Mouse (Mus musculus) gastrocnemius, postnatal 10 days (tissue): Measurements from ENCODE around the gene Kcnmb2. TPM values are rescaled to one million over a fixed set of nuclear protein-coding genes. Genes with fewer than 3 reads are reported as not detected.
A peak's percentile ranks its signal among the peaks of the same experiment; 100 is the strongest.

Source experiments
- DNase-seq: peaks from one replicate; pipeline ENCODE4 v3.0.0; 2021; ENCODE audit warnings: mixed read lengths
- long read RNA-seq, 2 experiments: library from polyadenylated mRNA; stranded (forward); transcript quantifications; one replicate each; pipeline ENCODE4 v2.0.0; 2021
- total RNA-seq, 2 experiments: library from RNA; stranded (reverse); gene quantifications; 2 replicates each; pipeline ENCODE4 v1.2.3; 2021

Kcnmb2 gene
- under 1 TPM; 0.31 to 0.86 TPM for total RNA-seq
- long read RNA-seq, experiment 1, partial matches to known transcripts: 0 of 1 reads
- long read RNA-seq, experiment 1, other reads (novel, unspliced or antisense): 1 of 1 reads
- long read RNA-seq, experiment 2: 0 reads

DNA sequence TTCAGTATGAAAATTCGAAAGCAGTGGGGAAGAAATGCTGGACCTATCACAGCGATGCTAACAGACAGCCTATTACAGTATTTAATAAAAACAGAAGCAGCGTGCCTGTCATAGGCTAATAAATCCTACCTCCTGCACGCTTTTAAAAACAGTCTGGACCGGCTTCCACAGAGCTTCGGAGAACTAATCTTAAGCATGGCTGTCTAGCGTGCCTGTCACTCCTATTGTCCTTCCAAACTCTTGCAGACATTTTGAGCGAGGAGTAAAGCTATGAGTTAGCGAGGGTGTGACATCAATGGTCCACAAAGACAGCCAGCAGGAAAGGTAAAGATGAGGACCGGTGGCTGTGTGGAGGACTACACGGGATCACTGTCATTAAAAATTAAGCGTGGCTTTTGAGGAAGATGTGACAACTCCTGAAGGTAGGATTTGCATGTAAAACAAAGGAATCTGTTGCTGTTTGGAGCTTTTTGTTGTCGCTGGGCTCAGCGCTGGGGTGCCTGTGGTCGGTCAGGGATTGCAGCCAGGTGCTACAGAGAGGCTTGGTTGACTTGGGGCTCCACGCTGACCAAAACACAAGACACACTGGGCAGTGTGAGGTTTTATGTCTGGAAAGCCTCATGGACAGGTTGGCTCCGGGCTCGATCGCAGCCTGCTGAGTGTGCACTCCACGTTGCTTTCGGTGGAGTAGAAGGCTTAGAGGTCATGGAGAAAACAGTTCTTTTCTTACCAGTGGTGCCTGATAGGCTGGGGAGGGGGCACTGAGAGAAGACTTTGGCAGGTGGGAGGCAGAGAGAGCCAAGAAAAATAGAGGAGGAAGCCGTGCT is at the start of gene Kcnmb2:
Kcnmb2 (plus strand) TSS at position 4 of the 827 bp plus-strand sequence.
- no peak for DNase-seq

- no peak for DNase-seq
Measured at GRCm38 (mm10) chr3:31863522-31863921, 38.8 kb upstream of the Kcnmb2 start.

GRCm38 (mm10) chr3:31864070-31864469 is 38.2 kb upstream of the Kcnmb2 start:
- no peak for DNase-seq

GRCm38 (mm10) chr3:31871461-31871860 is 30.8 kb upstream of the Kcnmb2 start:
- no peak for DNase-seq

DNA sequence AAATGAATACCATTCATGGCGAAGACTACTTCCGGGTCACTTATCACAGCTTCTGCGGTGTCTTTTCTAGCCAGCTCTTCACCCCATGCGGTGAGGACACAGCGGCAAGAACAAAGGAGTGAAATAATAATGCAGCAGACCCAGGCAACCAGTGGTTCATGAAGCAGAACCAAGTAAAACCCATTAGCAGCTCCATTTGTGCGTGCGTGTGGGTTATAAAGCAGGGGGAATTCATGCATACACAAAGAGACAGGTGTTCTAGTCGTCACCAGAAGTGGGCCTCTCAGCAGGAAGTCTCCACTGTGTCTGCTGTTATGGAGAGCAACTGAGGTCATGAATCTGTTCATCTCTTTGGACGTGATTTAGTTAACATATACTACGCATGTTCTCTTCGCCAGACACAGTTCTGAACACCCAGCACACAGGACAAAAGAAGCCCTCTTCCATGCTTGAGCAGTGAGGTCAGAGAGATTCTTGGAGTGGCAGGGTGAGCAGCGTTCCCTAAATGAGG is 19.6 kb upstream of the Kcnmb2 start:
- no peak for DNase-seq

- DNase-seq: no peak
Measured at GRCm38 (mm10) chr3:31892653-31893052, 9.7 kb upstream of the Kcnmb2 start.

DNA sequence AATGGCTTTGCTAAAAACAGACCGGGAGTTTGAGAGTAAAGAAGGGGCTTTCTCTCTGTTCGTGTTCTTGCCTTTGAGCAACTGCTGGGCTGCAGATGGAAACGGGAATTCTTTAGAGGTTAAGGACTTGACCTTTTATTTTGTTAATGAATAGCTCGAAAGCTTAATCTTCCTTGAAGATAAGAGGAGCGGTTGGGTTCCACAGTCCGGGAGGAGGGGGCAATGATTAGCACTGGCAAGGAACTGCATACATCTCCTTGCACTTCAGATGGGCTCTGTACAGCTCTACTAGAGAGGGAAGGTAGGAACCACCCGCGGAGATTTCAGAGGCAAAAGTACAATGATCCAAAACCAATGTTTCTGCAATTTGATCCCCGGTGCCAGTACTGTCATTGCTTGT is 1.2 kb downstream of the Kcnmb2 start:
- no peak for DNase-seq

GRCm38 (mm10) chr3:31904156-31904555 is 1.8 kb downstream of the Kcnmb2 start:
- DNase-seq: no peak

DNA sequence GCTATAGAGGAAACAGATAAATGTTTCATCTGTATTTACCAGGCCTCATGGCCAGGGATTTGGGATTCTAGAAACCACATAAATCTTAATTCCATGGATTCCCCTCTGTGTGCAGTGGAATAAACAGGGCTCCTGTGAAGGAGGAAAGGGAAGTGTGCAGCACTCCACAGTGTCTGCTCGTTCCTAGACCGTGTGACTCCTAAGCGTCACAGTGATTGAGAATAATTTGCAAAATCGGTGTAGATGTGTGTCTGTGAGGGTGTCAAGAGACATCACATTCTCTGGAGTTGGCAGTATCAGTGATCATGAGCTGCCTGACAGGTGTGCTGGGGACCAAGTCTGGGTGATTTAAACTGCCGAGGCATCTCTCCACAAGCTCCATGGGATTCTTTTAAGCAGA is 8.9 kb downstream of the Kcnmb2 start:
- DNase-seq: no peak

GRCm38 (mm10) chr3:31911690-31912089 is 9.4 kb downstream of the Kcnmb2 start:
- DNase-seq: no peak

DNA sequence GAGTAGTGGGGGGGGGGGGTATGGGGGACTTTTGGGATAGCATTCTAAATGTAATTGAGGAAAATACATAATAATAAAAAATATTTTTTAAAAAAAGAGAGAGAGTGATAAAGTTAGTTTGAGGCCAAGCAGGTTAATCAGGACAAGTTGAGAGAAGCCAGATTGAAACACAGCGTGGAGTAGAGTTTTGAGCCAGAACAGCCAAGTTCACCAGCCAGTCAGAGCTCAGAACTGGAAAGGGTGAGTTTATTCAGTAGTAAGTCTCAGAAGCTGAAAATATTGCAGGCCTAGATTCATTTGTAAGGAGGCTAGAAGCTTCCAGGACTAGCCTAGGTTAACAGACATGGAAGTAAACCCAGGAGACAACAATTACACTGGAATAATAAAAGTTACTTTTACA is 26.2 kb downstream of the Kcnmb2 start:
- DNase-seq: no peak

DNA sequence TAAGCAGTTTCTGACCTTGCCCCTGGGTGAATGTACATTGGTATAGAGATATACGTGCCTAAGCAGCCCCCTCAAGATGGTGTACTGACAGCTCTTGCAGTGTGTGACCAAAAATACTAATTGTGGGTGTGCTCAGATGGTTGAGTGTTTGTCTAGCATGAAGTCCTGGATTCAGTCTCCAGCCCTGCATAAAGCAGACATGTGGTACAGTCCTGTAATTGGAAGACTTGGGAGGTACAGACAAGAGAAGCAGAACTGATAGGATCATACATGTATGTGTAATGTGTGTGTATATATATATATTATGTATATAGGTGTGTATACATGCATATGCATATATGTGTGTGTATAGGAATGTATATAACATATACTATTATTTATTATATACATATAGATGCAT is 32.4 kb downstream of the Kcnmb2 start:
- DNase-seq: no peak

DNA sequence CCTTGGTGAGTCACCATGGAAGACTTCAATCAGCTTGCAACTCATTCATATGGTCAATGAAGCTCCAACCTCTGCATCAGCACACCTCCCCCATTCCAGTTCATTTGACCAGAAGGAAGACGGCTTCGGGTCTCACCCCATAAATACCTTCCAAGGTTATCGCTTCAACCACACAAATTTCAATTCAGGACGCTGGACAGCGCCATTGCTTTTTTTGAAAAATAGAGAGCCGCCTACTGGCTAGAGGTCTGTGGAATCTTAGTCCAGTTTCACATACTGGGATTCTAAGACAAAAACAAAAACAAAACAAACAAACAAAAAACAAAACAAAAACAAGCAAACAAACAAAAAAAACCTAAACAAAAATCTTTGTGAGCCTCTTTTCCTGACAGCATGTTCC is 39.2 kb downstream of the Kcnmb2 start:
- DNase-seq: peak; percentile 19

DNA sequence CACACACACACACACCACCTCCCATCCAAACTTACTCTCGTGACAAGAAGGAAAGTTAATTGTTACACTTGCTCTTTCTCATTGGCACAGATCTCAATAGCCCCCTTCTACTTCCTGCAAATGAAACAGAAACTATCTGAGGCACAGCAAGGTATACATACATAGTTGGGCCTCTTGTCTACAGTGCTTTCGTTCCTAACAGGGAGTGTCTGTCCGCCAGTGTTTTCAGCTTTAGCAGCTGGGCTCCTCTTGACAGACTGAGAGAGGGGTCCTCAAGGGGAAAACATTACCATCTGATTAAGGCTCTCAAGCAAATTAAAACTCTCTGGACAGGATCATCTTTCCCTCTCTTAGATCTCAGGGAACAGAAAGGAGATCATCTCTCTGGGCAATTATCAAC is 51.9 kb downstream of the Kcnmb2 start:
- no peak for DNase-seq

DNA sequence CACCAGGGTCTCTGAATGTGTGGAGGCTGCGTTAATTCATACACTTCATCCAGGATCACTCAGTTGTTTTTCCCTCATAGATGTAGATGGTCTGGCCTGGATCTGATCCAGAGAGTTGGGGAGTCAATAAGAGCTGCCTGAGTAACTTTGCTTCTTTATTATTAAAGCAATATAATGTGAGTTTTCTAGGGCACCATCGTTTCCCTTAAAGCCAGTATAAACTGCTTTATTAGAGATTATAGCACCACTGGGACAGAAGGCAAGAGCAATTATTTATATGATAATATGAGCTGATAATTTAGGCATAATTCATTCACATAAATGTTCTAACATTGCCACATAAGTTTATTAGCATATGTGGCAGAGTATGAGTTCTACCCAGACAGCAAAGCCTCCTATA is 52.7 kb downstream of the Kcnmb2 start:
- no peak for DNase-seq

GRCm38 (mm10) chr3:31959821-31960220 is 57.5 kb downstream of the Kcnmb2 start:
- DNase-seq: no peak

DNA sequence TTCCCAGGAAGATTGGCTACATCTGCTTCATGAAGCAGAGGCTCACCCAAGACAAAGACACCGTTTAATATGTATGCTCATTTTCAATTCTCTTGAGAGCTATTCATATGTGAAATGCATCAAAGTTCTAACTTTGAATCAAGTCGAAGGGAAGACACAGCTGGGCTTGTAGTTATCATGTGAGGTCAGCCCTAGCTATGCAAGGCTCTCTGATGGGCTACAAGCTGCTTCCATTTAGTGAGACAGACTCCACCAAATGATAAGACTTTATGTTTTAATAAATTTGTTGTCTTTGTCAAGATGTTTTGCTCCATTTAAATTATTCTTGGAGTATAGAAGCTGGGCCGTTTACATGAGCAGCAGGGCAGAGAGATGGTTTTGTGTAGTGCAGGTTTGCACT is 58.9 kb downstream of the Kcnmb2 start:
- no peak for DNase-seq

GRCm38 (mm10) chr3:31963076-31963475 is 60.8 kb downstream of the Kcnmb2 start:
- no peak for DNase-seq

GRCm38 (mm10) chr3:31979661-31980060 is 77.4 kb downstream of the Kcnmb2 start:
- DNase-seq: no peak

GRCm38 (mm10) chr3:31982444-31982843 is 80.1 kb downstream of the Kcnmb2 start:
- no peak for DNase-seq

DNA sequence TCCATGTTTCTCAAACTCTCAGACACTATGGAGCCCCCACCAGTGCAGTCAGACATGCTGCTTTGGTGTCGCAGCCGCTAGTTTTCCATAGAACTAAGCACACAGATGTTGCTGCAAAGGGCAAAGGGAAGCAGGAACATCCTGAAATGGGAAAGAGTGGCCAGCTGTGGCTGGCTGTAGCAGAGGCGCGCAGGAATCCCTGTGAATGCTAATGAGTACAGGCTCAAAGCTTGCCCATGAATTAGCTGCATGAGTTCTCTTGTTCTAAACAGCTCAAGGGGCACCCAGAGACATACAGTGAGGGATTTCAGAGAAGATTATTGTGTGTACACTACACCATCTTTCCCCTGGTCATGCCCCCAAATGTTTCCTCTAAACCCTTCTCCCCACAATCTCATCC is 82.8 kb downstream of the Kcnmb2 start:
- DNase-seq: no peak

DNA sequence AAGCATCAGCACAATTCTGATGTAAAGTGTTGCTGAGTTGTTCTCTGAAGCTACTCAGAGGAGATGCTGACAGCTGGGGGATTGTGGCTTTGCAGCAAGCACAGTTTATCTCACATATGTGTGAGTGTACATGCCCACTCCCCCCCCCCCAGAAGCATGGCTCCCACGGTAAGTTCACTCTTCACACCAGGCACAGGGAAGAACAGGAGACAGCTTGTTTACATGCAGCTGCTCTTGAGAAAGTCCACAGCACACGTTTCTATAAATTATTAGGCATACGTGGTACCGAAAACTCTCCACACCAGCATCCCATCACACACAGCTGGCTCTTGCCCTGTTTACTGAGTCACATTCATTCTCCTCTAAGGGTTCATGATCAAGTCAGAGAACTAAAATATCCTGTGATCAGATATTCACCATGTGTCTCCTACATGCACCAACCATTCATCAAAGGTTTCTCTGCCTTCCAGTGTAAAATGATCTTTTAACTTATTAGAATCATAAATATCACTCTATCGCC is 89.3 kb downstream of the Kcnmb2 start:
- no peak for DNase-seq

- DNase-seq: no peak
Measured at GRCm38 (mm10) chr3:32011566-32011965, 109.3 kb downstream of the Kcnmb2 start.
